Comparison of ENCODE assay signal across 13 mouse cellular contexts in genomic region chr17:87606130-87606529, GRCm38 (mm10). TPM values are rescaled to one million over a fixed set of nuclear protein-coding genes. Genes with fewer than 3 reads are reported as not detected.
DNase-seq lines count a peak whose midpoint lies in the region; ATAC-seq and TF ChIP-seq lines count a peak whose summit lies in the region.
"Not testable (repeated sequence)": the region's sequence is repeated elsewhere in the genome, so short reads cannot be mapped to it uniquely, and the experiment has no call there.
"Had no signal": no experiment of that assay in that cellular context is flagged by ENCODE, and none has a peak within 500 bp of the region (broad histone marks: within the 10 kb centered on the region; RNA-seq: fewer than 3 reads in every experiment).

No protein-coding gene starts in this region.

- not testable (repeated sequence) for H3K4me1 ChIP-seq in lung, postnatal 0 days (ENCODE audit: insufficient read depth, low read depth, low read length)
- H3K4me1 ChIP-seq in small intestine, adult 2 months (ENCODE audit: control insufficient read depth, insufficient read depth, insufficient read length, low read length), result peaks cover 25% of the 10 kb centered on the region

- H3K27ac ChIP-seq in lung, postnatal 0 days (ENCODE audit: low read length), result not testable (repeated sequence)
- peak overlapping the region; percentile 50 for H3K27ac ChIP-seq in small intestine, adult 2 months (ENCODE audit: insufficient read depth, low read depth, low read length)

- peak; percentile 61 for ATAC-seq in granulocyte monocyte progenitor cell, adult 5-6 weeks (replicated peaks; ENCODE audit: poor library complexity, severe bottlenecking)
- ATAC-seq in lung, postnatal 0 days, result not testable (repeated sequence)
- peak; percentile 62 for ATAC-seq in megakaryocyte, adult 5-6 weeks (ENCODE audit: poor library complexity, severe bottlenecking)
- peak; percentile 49 for ATAC-seq in megakaryocyte progenitor cell, adult 5-6 weeks (replicated peaks; ENCODE audit: poor library complexity)

- not testable (repeated sequence) for TF ChIP-seq POLR2A in small intestine, adult 2 months (IDR thresholded peaks at IDR 0.05; ENCODE audit: low read depth, low read length)

- H3K9me3 ChIP-seq in lung, postnatal 0 days (ENCODE audit: low read length), result not testable (repeated sequence)

- WGBS in lung, postnatal 0 days, result 84% methylated on average over 2 of the region's 2 CpGs
- WGBS in small intestine, adult 2 months, result 46% methylated on average over 2 of the region's 2 CpGs

- H3K36me3 ChIP-seq in lung, postnatal 0 days (ENCODE audit: insufficient read depth, low read length); small intestine, adult 2 months (ENCODE audit: control insufficient read depth, insufficient read depth, low read length): not testable (repeated sequence)

- not testable (repeated sequence) for TF ChIP-seq EP300 in lung, postnatal 0 days (IDR thresholded peaks at IDR 0.05)

- H3K9ac ChIP-seq in lung, postnatal 0 days (replicated peaks; ENCODE audit: low read depth), result not testable (repeated sequence)

- not testable (repeated sequence) for TF ChIP-seq CTCF in lung, postnatal 0 days (IDR thresholded peaks at IDR 0.05); small intestine, adult 2 months (IDR thresholded peaks at IDR 0.05; ENCODE audit: extremely low read depth, insufficient read length, insufficient replicate concordance, low read depth, low read length)

- H3K4me3 ChIP-seq in lung, postnatal 0 days (ENCODE audit: low read depth, low read length); small intestine, adult 2 months (ENCODE audit: low read depth, low read length): not testable (repeated sequence)

- H3K27me3 ChIP-seq in lung, postnatal 0 days (replicated peaks; ENCODE audit: insufficient read depth, low read length); small intestine, adult 2 months (ENCODE audit: control insufficient read depth, insufficient read depth, low read length): not testable (repeated sequence)

- H3K4me2 ChIP-seq in lung, postnatal 0 days (replicated peaks; ENCODE audit: low read depth, low read length), result not testable (repeated sequence)

- DNase-seq in 416B (ENCODE audit: low read depth), result peak; percentile 40
- DNase-seq in heart, adult 11 months, result peak; percentile 58
- peak; percentile 8 for DNase-seq in lung, postnatal 0 days (ENCODE audit: low spot score)

RNA-seq across cellular contexts. Expression of gene Epcam, which starts 29.6 kb away (rescaled TPM):
- not detected in 2 replicates for total RNA-seq in granulocyte monocyte progenitor cell, adult 5-6 weeks (2014; fragmentation: Nextera tagmentation)
- total RNA-seq in granulocyte monocyte progenitor cell, adult 5-6 weeks (2017), result 0.15 and 0.26 TPM in 2 replicates
- 151 and 158 TPM in 2 replicates for polyA plus RNA-seq in lung, postnatal 0 days (2015; fragmentation: Nextera tagmentation; extraction: Ambion mirVana)
- total RNA-seq in megakaryocyte, adult 5-6 weeks (2015), result 0.50 TPM in 1 of 2 replicates, not detected in the other
- 1.1 TPM in 1 of 2 replicates, not detected in the other for total RNA-seq in megakaryocyte, adult 5-6 weeks (2017)
- not detected in 2 replicates for total RNA-seq in megakaryocyte progenitor cell, adult 5-6 weeks (2015)
- total RNA-seq in megakaryocyte progenitor cell, adult 5-6 weeks (2017), result 0.34 TPM in 1 of 2 replicates, not detected in the other
- polyA plus RNA-seq in small intestine, adult 2 months (2012; rRNA removed), result 511 and 1,756 TPM in 2 replicates
- total RNA-seq: adrenal gland, adult 18-20 months; adrenal gland, postnatal 25 days; adrenal gland, postnatal 36 days; G1E; MEL had no signal
- polyA plus RNA-seq: adrenal gland, adult 2 months; G1E had no signal

Comparison
In these comparisons a context has a peak if more than half of its experiments do, and no peak if none do; other contexts are left out.
1. DNase-seq: peak in every context shown above with its lines; median percentile 58 in heart, adult 11 months; 40 in 416B; 8 in lung, postnatal 0 days.